27 mouse cellular contexts compared by ENCODE assay signal in the genomic region with DNA sequence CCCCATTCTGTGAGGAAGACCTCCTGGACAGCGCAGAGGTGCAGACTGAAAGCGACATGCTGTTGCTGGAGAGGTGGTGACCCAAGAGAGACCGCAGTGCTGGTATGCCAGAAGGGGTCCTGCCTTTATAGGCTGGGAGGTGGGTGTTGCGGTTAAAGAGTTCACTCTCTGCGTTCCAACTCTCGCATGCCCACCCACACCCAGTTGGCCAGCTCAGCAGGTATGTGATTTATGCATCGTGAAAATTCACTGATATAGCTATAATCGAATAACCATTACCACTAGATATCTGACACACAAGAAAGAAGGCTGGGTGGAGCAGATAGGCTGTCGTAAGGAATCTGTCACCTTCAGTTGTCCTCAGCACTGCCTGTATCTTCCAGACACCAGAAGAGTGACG. TPM values are rescaled to one million over a fixed set of nuclear protein-coding genes. Genes with fewer than 3 reads are reported as not detected.
DNase-seq lines count a peak whose midpoint lies in the region; TF ChIP-seq lines count a peak whose summit lies in the region.
"Had no signal": no experiment of that assay in that cellular context is flagged by ENCODE, and none has a peak within 500 bp of the region (broad histone marks: within the 10 kb centered on the region; RNA-seq: fewer than 3 reads in every experiment).

Gene Krt12 (minus strand): TSS at position 101 of the 400 bp plus-strand sequence.

- peak within 1 kb of the TSS; percentile 7; the same call in 1 of the 2 replicates for H3K27ac ChIP-seq in left cerebral cortex, adult 2 months
- H3K27ac ChIP-seq in ES-Bruce4 (ENCODE audit: insufficient read depth, low read length): no peak within 1 kb of the TSS
- no peak within 1 kb of the TSS for H3K27ac ChIP-seq in cortical plate, adult 2 months (ENCODE audit: insufficient read depth, low read length)
- H3K27ac ChIP-seq: embryonic facial prominence, embryonic 13.5 days; embryonic facial prominence, embryonic 15.5 days; forebrain, embryonic 10.5 days; forebrain, embryonic 12.5 days had no signal

- no peak within 1 kb of the TSS for H3K9ac ChIP-seq in ES-Bruce4 (ENCODE audit: low read depth, poor library complexity, severe bottlenecking)
- H3K9ac ChIP-seq: embryonic facial prominence, embryonic 13.5 days; embryonic facial prominence, embryonic 15.5 days; forebrain, embryonic 12.5 days had no signal

- intact Hi-C loops in left cerebral cortex, adult 2 months (cut with DNase I): no loop called here
- intact Hi-C loops in gastrocnemius, postnatal 14 days (cut with DNase I; ENCODE audit: low total_unique reads): no loop called here

- H3K4me3 ChIP-seq in left cerebral cortex, adult 2 months: no peak within 1 kb of the TSS
- H3K4me3 ChIP-seq in E14TG2a.4 (replicated peaks; ENCODE audit: low read length): peak within 1 kb of the TSS; percentile 69
- H3K4me3 ChIP-seq in ES-Bruce4 (ENCODE audit: low read depth, low read length): peak within 1 kb of the TSS; percentile 11
- no peak within 1 kb of the TSS for H3K4me3 ChIP-seq in cortical plate, adult 2 months (ENCODE audit: insufficient read depth, low read length)
- H3K4me3 ChIP-seq: embryonic facial prominence, embryonic 13.5 days; embryonic facial prominence, embryonic 15.5 days; erythroblast, embryonic 14.5 days; forebrain, embryonic 10.5 days; forebrain, embryonic 12.5 days had no signal

- no peak for DNase-seq in left cerebral cortex, adult 2 months (ENCODE audit: extremely low spot score in 1 of 2, low spot score in 2 of 2)
- no peak for DNase-seq in left cerebral cortex, adult 9 months (ENCODE audit: low spot score in 2 of 2)
- DNase-seq in right cerebral cortex, postnatal 10 days (ENCODE audit: low spot score in 2 of 2): no peak
- DNase-seq in gastrocnemius, postnatal 14 days: no peak
- DNase-seq: adrenal gland, adult 8-10 months; adrenal gland, postnatal 14 days; adrenal gland, postnatal 36 days; cerebellum, adult 11-12 months; cerebellum, adult 2 months; cerebellum, adult 9-10 months; cerebellum, postnatal 10 days; cerebellum, postnatal 25 days; embryo, embryonic 11 days had no signal

- H3K9me3 ChIP-seq in E14TG2a.4 (ENCODE audit: low read length): no peaks in the 10 kb centered on the region
- H3K9me3 ChIP-seq in ES-Bruce4 (replicated peaks; ENCODE audit: control insufficient read depth, insufficient read depth, low read length, poor library complexity, severe bottlenecking): no peaks in the 10 kb centered on the region
- H3K9me3 ChIP-seq: embryonic facial prominence, embryonic 13.5 days; embryonic facial prominence, embryonic 15.5 days; forebrain, embryonic 10.5 days; forebrain, embryonic 12.5 days; G1E had no signal

- peaks cover 13% of the 10 kb centered on the region for H3K4me1 ChIP-seq in E14TG2a.4 (replicated peaks; ENCODE audit: low read depth, low read length)
- no peaks in the 10 kb centered on the region for H3K4me1 ChIP-seq in ES-Bruce4 (ENCODE audit: control insufficient read depth, insufficient read depth, low read length)
- peaks cover 2% of the 10 kb centered on the region for H3K4me1 ChIP-seq in cortical plate, adult 2 months (ENCODE audit: control insufficient read depth, insufficient read depth, low read length)
- H3K4me1 ChIP-seq: embryonic facial prominence, embryonic 13.5 days; embryonic facial prominence, embryonic 15.5 days; forebrain, embryonic 10.5 days; forebrain, embryonic 12.5 days had no signal

- TF ChIP-seq POLR2A in ES-Bruce4 (IDR thresholded peaks at IDR 0.05; ENCODE audit: insufficient read depth, low read length): no peak
- no peak for TF ChIP-seq POLR2A in cortical plate, adult 2 months (IDR thresholded peaks at IDR 0.05; ENCODE audit: extremely low read depth, insufficient read depth, low read length)

- H3K27me3 ChIP-seq in E14TG2a.4 (ENCODE audit: insufficient read depth, low read length) (no peaks in the 10 kb centered on the region; the same call in 1 of the 2 replicates), ES-Bruce4 (ENCODE audit: control insufficient read depth, insufficient read depth, low read length, poor library complexity, severe bottlenecking) (no peaks in the 10 kb centered on the region)
- H3K27me3 ChIP-seq: embryonic facial prominence, embryonic 15.5 days; forebrain, embryonic 12.5 days; Patski had no signal

- H3K36me3 ChIP-seq in E14TG2a.4 (ENCODE audit: insufficient read depth, low read length) (no peaks in the 10 kb centered on the region), ES-Bruce4 (ENCODE audit: control insufficient read depth, insufficient read depth, low read length, poor library complexity, severe bottlenecking) (no peaks in the 10 kb centered on the region)
- H3K36me3 ChIP-seq: embryonic facial prominence, embryonic 13.5 days; embryonic facial prominence, embryonic 15.5 days; forebrain, embryonic 10.5 days; forebrain, embryonic 12.5 days; G1E had no signal

- no peak for TF ChIP-seq CTCF in left cerebral cortex, adult 2 months (IDR thresholded peaks at IDR 0.05)
- TF ChIP-seq CTCF in E14TG2a.4 (conservative IDR thresholded peaks at IDR 0.05; ENCODE audit: low read length) (no peak), ES-Bruce4 (IDR thresholded peaks at IDR 0.05; ENCODE audit: low read depth, low read length) (no peak)
- no peak for TF ChIP-seq CTCF in cortical plate, adult 2 months (IDR thresholded peaks at IDR 0.05; ENCODE audit: extremely low read depth, insufficient read depth, low read length)

- no peak for TF ChIP-seq EP300 in ES-Bruce4 (IDR thresholded peaks at IDR 0.05; ENCODE audit: insufficient read depth, low read depth, low read length)

RNA-seq across cellular contexts. Expression of gene Krt12, which starts in this region (rescaled TPM):
- 10 to 100 TPM in 1 of 2 experiments, 1 to 10 TPM in 1; 8.7 to 11.6 TPM for total RNA-seq in left cerebral cortex, adult 2 months (2021)
- not detected in 2 replicates for polyA plus RNA-seq in ES-Bruce4 (2011; ENCODE audit: insufficient read depth, insufficient read length, low read depth, missing spikeins)
- 16.4 and 16.9 TPM in 2 replicates for polyA plus RNA-seq in cortical plate, adult 2 months (2012; rRNA removed)
- not detected for total RNA-seq in gastrocnemius, postnatal 14 days (2021)
- total RNA-seq: adrenal gland, adult 18-20 months; adrenal gland, adult 8-10 months; adrenal gland, postnatal 14 days; adrenal gland, postnatal 36 days; G1E had no signal
- polyA plus RNA-seq: activated CD4-positive, CD25-positive, alpha-beta regulatory T cell, adult 4 months; C2C12; cerebellum, adult 2 months; embryonic facial prominence, embryonic 11.5 days; embryonic facial prominence, embryonic 13.5 days; erythroblast, embryonic 14.5 days; forebrain, embryonic 10.5 days; forebrain, embryonic 12.5 days; G1E; Patski had no signal

Comparison
In these comparisons a context has a peak if more than half of its experiments do, and no peak if none do; other contexts are left out.
1. RNA of gene Krt12 (total RNA-seq): 8.7 to 11.6 TPM in left cerebral cortex, adult 2 months; not detected in gastrocnemius, postnatal 14 days; every median in the first group is over 4 times any median in the second.
2. RNA of gene Krt12 (polyA plus RNA-seq): 16.4 to 16.9 TPM in cortical plate, adult 2 months; not detected in ES-Bruce4; every median in the first group is over 10 times any median in the second.
3. H3K4me3 ChIP-seq: peak in E14TG2a.4 (single experiment) and ES-Bruce4 (single experiment); none in left cerebral cortex, adult 2 months (single experiment) and cortical plate, adult 2 months (single experiment).